Mouse (Mus musculus) liver, embryonic 11.5 days (tissue): ENCODE results near the gene Lrrc3b. TPM values are rescaled to one million over a fixed set of nuclear protein-coding genes. Genes with fewer than 3 reads are reported as not detected.

Experiments used
- ATAC-seq: fragments of 200-750 bp; cut with Nextera tagmentation; replicated peaks from 2 replicates; pipeline ENCODE4 v1.8.0; 2017; ENCODE audit warnings: moderate number of reproducible peaks, mild to moderate bottlenecking, moderate TSS enrichment, moderate library complexity; ENCODE audit not compliant: low FRiP score
- DNase-seq: peaks from one replicate; pipeline ENCODE4 v3.0.0-alpha.2; 2017; ENCODE audit warnings: low spot score
- H3K27ac ChIP-seq: fragments of 300-500 bp; sonication (generic); 2 replicates; pipeline ENCODE4 v1.5.1; 2014; ENCODE audit warnings: mild to moderate bottlenecking, low read depth, low read length, control low read depth
- H3K27me3 ChIP-seq: fragments of 300-500 bp; sonication (generic); replicated peaks from 2 replicates; pipeline ENCODE4 v1.6.1; 2014; ENCODE audit warnings: low read length, mixed read lengths; ENCODE audit not compliant: control insufficient read depth, insufficient read depth
- H3K36me3 ChIP-seq: fragments of 300-500 bp; sonication (generic); 2 replicates; pipeline ENCODE4 v1.6.1; 2014; ENCODE audit warnings: mild to moderate bottlenecking, low read length, moderate library complexity, mixed read lengths; ENCODE audit not compliant: control insufficient read depth, insufficient read depth
- H3K4me1 ChIP-seq: fragments of 300-500 bp; sonication (generic); replicated peaks from 2 replicates; pipeline ENCODE4 v1.6.1; 2014; ENCODE audit warnings: low read length, mixed read lengths; ENCODE audit not compliant: control insufficient read depth, insufficient read depth
- H3K4me2 ChIP-seq: fragments of 300-500 bp; sonication (generic); 2 replicates; pipeline ENCODE4 v1.6.1; 2014; ENCODE audit warnings: mild to moderate bottlenecking, control low read depth, moderate library complexity
- H3K4me3 ChIP-seq: fragments of 300-500 bp; sonication (generic); 2 replicates; pipeline ENCODE4 v1.5.1; 2014; ENCODE audit warnings: low read depth, low read length, control low read depth
- H3K9ac ChIP-seq: fragments of 300-500 bp; sonication (generic); 2 replicates; pipeline ENCODE4 v1.6.1; 2014; ENCODE audit warnings: low read depth, low read length, control low read depth
- H3K9me3 ChIP-seq: fragments of 300-500 bp; sonication (generic); 2 replicates; pipeline ENCODE4 v1.6.1; 2016; ENCODE audit warnings: low read length, inconsistent platforms, mixed read lengths; ENCODE audit not compliant: control insufficient read depth
- WGBS: fragments of 180-500 bp; shearing (Covaris S2); extraction: QIAGEN DNeasy Blood & Tissue Kit; methylation state at CpG from one replicate; pipeline ENCODE4 v1.1.7; 2014; 5-methylcytosine and 5-hydroxymethylcytosine counted together
- polyA plus RNA-seq: library from polyadenylated mRNA; unstranded; fragments of >200 nt; fragmentation: Nextera tagmentation; extraction: Ambion mirVana; gene quantifications from 2 replicates; pipeline ENCODE4 v1.2.1, GENCODE M21; 2014

The Lrrc3b gene
- polyA plus RNA-seq, 1 experiment from 2014 or later = 2.2 TPM

- Histone ChIP-seq H3K4me2 (no peak overlapping the region), H3K4me1 (no peaks in the 10 kb centered on the region), H3K9ac (no peak overlapping the region), H3K36me3 (no peaks in the 10 kb centered on the region), H3K4me3 (no peak overlapping the region), H3K27me3 (no peaks in the 10 kb centered on the region), H3K27ac (no peak overlapping the region), H3K9me3 (no peaks in the 10 kb centered on the region)
- WGBS = 82% methylated on average over 9 of the region's 9 CpGs
- ATAC-seq (no peak), DNase-seq (no peak)
Observed at GRCm38 (mm10) chr14:15322441-15323123, 116.2 kb downstream of the Lrrc3b start.

- no peaks in the 10 kb centered on the region for H3K27me3 ChIP-seq
- H3K9ac ChIP-seq = no peak overlapping the region
- no peak for DNase-seq
- H3K4me1 ChIP-seq = no peaks in the 10 kb centered on the region
- no peak overlapping the region for H3K4me2 ChIP-seq
- no peak overlapping the region for H3K4me3 ChIP-seq
- no peak overlapping the region for H3K27ac ChIP-seq
- no peaks in the 10 kb centered on the region for H3K36me3 ChIP-seq
- H3K9me3 ChIP-seq = no peaks in the 10 kb centered on the region
- ATAC-seq = no peak
Observed at GRCm38 (mm10) chr14:15319399-15319915, 119.3 kb downstream of the Lrrc3b start.

DNA sequence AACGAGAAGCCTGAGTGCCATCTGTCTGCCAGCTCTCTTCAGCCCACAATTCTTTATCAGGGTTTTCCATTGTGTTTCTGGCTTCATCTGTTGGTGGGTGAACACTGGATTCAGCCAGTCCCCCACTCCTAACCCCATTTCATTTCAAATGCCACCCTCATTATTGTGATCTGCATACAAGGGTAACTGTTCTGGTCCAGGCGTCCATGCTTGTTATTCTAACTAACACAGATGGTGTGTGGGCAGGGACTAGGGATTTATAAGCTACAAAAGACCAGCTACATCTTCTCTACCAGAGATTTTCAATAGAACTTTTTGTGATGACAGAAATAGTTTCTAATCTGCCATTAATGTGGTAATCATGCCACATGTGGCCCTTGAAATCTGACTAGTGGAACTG lies 130.2 kb downstream of the Lrrc3b start:
- ATAC-seq = no peak
- H3K4me3 ChIP-seq = no peak overlapping the region
- no peaks in the 10 kb centered on the region for H3K36me3 ChIP-seq
- H3K9ac ChIP-seq = no peak overlapping the region
- no peak overlapping the region for H3K4me2 ChIP-seq
- no peaks in the 10 kb centered on the region for H3K4me1 ChIP-seq
- H3K9me3 ChIP-seq = no peaks in the 10 kb centered on the region
- 75% methylated on average over 2 of the region's 2 CpGs for WGBS
- DNase-seq = no peak
- H3K27me3 ChIP-seq = no peaks in the 10 kb centered on the region
- no peak overlapping the region for H3K27ac ChIP-seq
